In genomic region chr6:38778887-38779286, GRCm38 (mm10) we compare ENCODE assay signal across 20 mouse cellular contexts.
DNase-seq lines count a peak whose midpoint lies in the region; ATAC-seq and TF ChIP-seq lines count a peak whose summit lies in the region.
"Had no signal": no experiment of that assay in that cellular context is flagged by ENCODE, and none has a peak within 500 bp of the region (broad histone marks: within the 10 kb centered on the region; RNA-seq: fewer than 3 reads in every experiment).

No protein-coding gene starts in this region.

- H3K4me2 ChIP-seq in heart, embryonic 13.5 days, result no peak overlapping the region
- H3K4me2 ChIP-seq in liver, embryonic 16.5 days (ENCODE audit: low read depth, low read length), result peak overlapping the region; percentile 31
- H3K4me2 ChIP-seq: embryonic facial prominence, embryonic 13.5 days; limb, embryonic 13.5 days; midbrain, embryonic 12.5 days had no signal

- H3K36me3 ChIP-seq in heart, embryonic 13.5 days, result no peaks in the 10 kb centered on the region
- no peaks in the 10 kb centered on the region; the same call in 1 of the 2 replicates for H3K36me3 ChIP-seq in heart, adult 2 months (ENCODE audit: control insufficient read depth, insufficient read depth, low read length)
- peaks cover 0 to 12% of the 10 kb centered on the region in 2 experiments; a peak in 2 of 4 replicates for H3K36me3 ChIP-seq in MEL (ENCODE audit: control insufficient read depth in 1 of 2, insufficient read depth in 2 of 2, low read length in 2 of 2)
- H3K36me3 ChIP-seq in liver, embryonic 16.5 days (ENCODE audit: control insufficient read depth, insufficient read depth), result no peaks in the 10 kb centered on the region; the same call in 1 of the 2 replicates
- H3K36me3 ChIP-seq: embryonic facial prominence, embryonic 13.5 days; limb, embryonic 13.5 days; midbrain, embryonic 12.5 days had no signal

- ATAC-seq in heart, embryonic 13.5 days (ENCODE audit: extremely low read depth, insufficient number of reproducible peaks, low FRiP score, low TSS enrichment), result no peak
- peak; percentile 73 for ATAC-seq in common myeloid progenitor, adult 5-6 weeks (replicated peaks; ENCODE audit: low read depth, poor library complexity, severe bottlenecking)
- ATAC-seq in liver, embryonic 16.5 days (ENCODE audit: low read depth), result peak; percentile 97
- ATAC-seq: inflammation-experienced regulatory T-cells, adult 6 months had no signal

- no peak overlapping the region for H3K4me3 ChIP-seq in heart, embryonic 13.5 days
- no peak overlapping the region for H3K4me3 ChIP-seq in heart, adult 2 months
- H3K4me3 ChIP-seq in MEL (ENCODE audit: control insufficient read depth in 1 of 2, insufficient read depth in 1 of 2, low read depth in 2 of 2, low read length in 2 of 2), result no peak overlapping the region
- no peak overlapping the region for H3K4me3 ChIP-seq in liver, embryonic 16.5 days (ENCODE audit: low read depth, low read length)
- H3K4me3 ChIP-seq: embryonic facial prominence, embryonic 13.5 days; layer of hippocampus, adult 2 months; left cerebral cortex, adult 2 months; limb, embryonic 13.5 days; midbrain, embryonic 12.5 days had no signal

- H3K79me2 ChIP-seq in heart, adult 2 months (replicated peaks; ENCODE audit: control insufficient read depth, insufficient read depth, low read length), result no peaks in the 10 kb centered on the region
- no peaks in the 10 kb centered on the region for H3K79me2 ChIP-seq in MEL (ENCODE audit: control insufficient read depth, insufficient read depth, low read length, poor library complexity)

- intact Hi-C loops in heart, adult 2 months (cut with DNase I), result no loop called here
- intact Hi-C loops in left cerebral cortex, postnatal 10 days (cut with DNase I), result no loop called here

- TF ChIP-seq EP300 in heart, adult 2 months (IDR thresholded peaks at IDR 0.05; ENCODE audit: insufficient read depth, low read depth, low read length), result no peak
- TF ChIP-seq EP300 in MEL (IDR thresholded peaks at IDR 0.05; ENCODE audit: low read depth in 1 of 2, low read length in 2 of 2), result peak; percentile 75 to 92

- H3K4me1 ChIP-seq in heart, embryonic 13.5 days, result peaks cover 24% of the 10 kb centered on the region
- peaks cover 6% of the 10 kb centered on the region for H3K4me1 ChIP-seq in heart, adult 2 months (ENCODE audit: control insufficient read depth, insufficient read depth, low read length)
- H3K4me1 ChIP-seq in MEL (ENCODE audit: control insufficient read depth in 1 of 2, insufficient read depth in 2 of 2, low read length in 2 of 2), result peaks cover 7 to 11% of the 10 kb centered on the region in 2 experiments
- peaks cover 15% of the 10 kb centered on the region for H3K4me1 ChIP-seq in liver, embryonic 16.5 days (ENCODE audit: control insufficient read depth, low read depth, low read length)
- H3K4me1 ChIP-seq: embryonic facial prominence, embryonic 13.5 days had no signal

- H3K27me3 ChIP-seq in heart, embryonic 13.5 days (replicated peaks), result no peaks in the 10 kb centered on the region
- H3K27me3 ChIP-seq in heart, adult 2 months (ENCODE audit: control insufficient read depth, insufficient read depth, low read length), result no peaks in the 10 kb centered on the region
- no peaks in the 10 kb centered on the region for H3K27me3 ChIP-seq in MEL (ENCODE audit: control insufficient read depth in 1 of 2, insufficient read depth in 2 of 2, low read length in 2 of 2)
- no peaks in the 10 kb centered on the region for H3K27me3 ChIP-seq in liver, embryonic 16.5 days (ENCODE audit: control insufficient read depth, insufficient read depth, low read depth, low read length)
- H3K27me3 ChIP-seq: embryonic facial prominence, embryonic 13.5 days; limb, embryonic 13.5 days; midbrain, embryonic 12.5 days had no signal

- DNase-seq in heart, adult 2 months, result no peak
- peak; percentile 70 for DNase-seq in MEL (ENCODE audit: low read depth, low spot score)
- DNase-seq in adrenal gland, postnatal 25 days, result no peak
- DNase-seq in cerebellum, postnatal 14 days, result no peak
- no peak for DNase-seq in left cerebral cortex, postnatal 10 days (ENCODE audit: extremely low spot score in 1 of 2, low spot score in 2 of 2)
- DNase-seq: adrenal gland, postnatal 14 days; gastrocnemius, postnatal 36 days; heart, postnatal 4 days; lung, postnatal 14 days; thymus, adult 18-20 months had no signal

- H3K27ac ChIP-seq in heart, embryonic 13.5 days (replicated peaks), result peak overlapping the region; percentile 61
- no peak overlapping the region for H3K27ac ChIP-seq in heart, adult 2 months
- H3K27ac ChIP-seq in MEL (ENCODE audit: control insufficient read depth, low read depth, low read length), result peak overlapping the region; percentile 51; the same call in 1 of the 2 replicates
- peak overlapping the region; percentile 66 for H3K27ac ChIP-seq in liver, embryonic 16.5 days (ENCODE audit: low read length)
- H3K27ac ChIP-seq: embryonic facial prominence, embryonic 13.5 days; kidney, postnatal 0 days; layer of hippocampus, adult 2 months; left cerebral cortex, adult 2 months; limb, embryonic 13.5 days; midbrain, embryonic 12.5 days had no signal

- no peaks in the 10 kb centered on the region for H3K9me3 ChIP-seq in heart, embryonic 13.5 days
- H3K9me3 ChIP-seq in MEL (replicated peaks; ENCODE audit: insufficient read depth, low read length), result no peaks in the 10 kb centered on the region
- H3K9me3 ChIP-seq in liver, embryonic 16.5 days (replicated peaks; ENCODE audit: control insufficient read depth, low read length), result no peaks in the 10 kb centered on the region
- H3K9me3 ChIP-seq: embryonic facial prominence, embryonic 13.5 days; limb, embryonic 13.5 days; midbrain, embryonic 12.5 days had no signal

- no peak overlapping the region for H3K9ac ChIP-seq in heart, embryonic 13.5 days
- H3K9ac ChIP-seq in heart, adult 2 months (ENCODE audit: low read depth, low read length), result no peak overlapping the region
- H3K9ac ChIP-seq in MEL (ENCODE audit: control insufficient read depth, low read depth, low read length, poor library complexity, severe bottlenecking), result no peak overlapping the region
- no peak overlapping the region for H3K9ac ChIP-seq in liver, embryonic 16.5 days (ENCODE audit: low read depth, low read length)
- H3K9ac ChIP-seq: embryonic facial prominence, embryonic 13.5 days; limb, embryonic 13.5 days; midbrain, embryonic 12.5 days had no signal

- no peak for TF ChIP-seq POLR2A in heart, adult 2 months (IDR thresholded peaks at IDR 0.05; ENCODE audit: insufficient read depth, low read depth, low read length)
- TF ChIP-seq POLR2A in MEL (IDR thresholded peaks at IDR 0.05; ENCODE audit: control insufficient read depth in 1 of 2, insufficient read depth in 1 of 2, low read depth in 1 of 2, low read length in 2 of 2, poor library complexity in 1 of 2), result no peak

- no peak for TF ChIP-seq RAD21 in MEL (IDR thresholded peaks at IDR 0.05; ENCODE audit: low read depth, low read length)

- no peak for TF ChIP-seq CTCF in heart, adult 2 months (IDR thresholded peaks at IDR 0.05)
- no peak for TF ChIP-seq CTCF in MEL (IDR thresholded peaks at IDR 0.05 in 2 of 3, conservative IDR thresholded peaks at IDR 0.05 in 1 of 3; ENCODE audit: control insufficient read depth in 1 of 3, insufficient read depth in 1 of 3, low read depth in 2 of 3, low read length in 3 of 3, poor library complexity in 1 of 3, severe bottlenecking in 1 of 3)

TF ChIP-seq in MEL, 35 proteins besides CTCF, POLR2A, EP300 and RAD21:
- TF ChIP-seq ZNF384 (IDR thresholded peaks at IDR 0.05; ENCODE audit: low read depth, low read length) (0 out of 2 replicates have a peak, but pooled peaks have one; percentile 0), UBTF (IDR thresholded peaks at IDR 0.05; ENCODE audit: borderline replicate concordance, insufficient read depth, low read depth, low read length) (no peak), GABPA (IDR thresholded peaks at IDR 0.05; ENCODE audit: low read depth, low read length) (no peak), MXI1 (IDR thresholded peaks at IDR 0.05; ENCODE audit: low read depth, low read length) (peak; percentile 46; the same call in 1 of the 2 replicates), ELF1 (IDR thresholded peaks at IDR 0.05; ENCODE audit: low read depth, low read length) (peak; percentile 55; the same call in 1 of the 2 replicates), TCF12 (IDR thresholded peaks at IDR 0.05; ENCODE audit: low read depth, low read length) (peak; percentile 95), SIN3A (IDR thresholded peaks at IDR 0.05; ENCODE audit: low read length) (peak; percentile 75), NELFE (IDR thresholded peaks at IDR 0.05; ENCODE audit: low read depth, low read length) (no peak), NRF1 (IDR thresholded peaks at IDR 0.05; ENCODE audit: insufficient read depth, low read depth, low read length, poor library complexity, severe bottlenecking) (no peak), TAL1 (IDR thresholded peaks at IDR 0.05; ENCODE audit: low read length) (peak; percentile 79), MAFK (IDR thresholded peaks at IDR 0.05; ENCODE audit: borderline replicate concordance, low read depth, low read length) (no peak), GATA1 (IDR thresholded peaks at IDR 0.05; ENCODE audit: low read depth, low read length) (peak; percentile 96), USF2 (IDR thresholded peaks at IDR 0.05; ENCODE audit: borderline replicate concordance in 1 of 2, insufficient read depth in 1 of 2, low read depth in 1 of 2, low read length in 2 of 2) (no peak), ZMIZ1 (IDR thresholded peaks at IDR 0.05; ENCODE audit: low read depth, low read length) (no peak), USF1 (IDR thresholded peaks at IDR 0.05; ENCODE audit: low read depth, low read length) (no peak), RCOR1 (IDR thresholded peaks at IDR 0.05; ENCODE audit: low read depth, low read length) (peak; percentile 53; the same call in 1 of the 2 replicates), ETS1 (IDR thresholded peaks at IDR 0.05; ENCODE audit: low read depth, low read length) (peak; percentile 70)
TF ChIP-seq in MEL: peak in this region for 9.
